Mouse (Mus musculus) G1E (cell line): ENCODE data around the gene Drg1.

ENCODE experiments used
- CTCF ChIP-seq: IDR thresholded peaks from 2 replicates; pipeline ENCODE4 v1.5.1; 2012; ENCODE audit warnings: low read depth, low read length, inconsistent platforms, mixed read lengths
- GATA1 ChIP-seq: IDR thresholded peaks from 2 replicates; pipeline ENCODE4 v1.6.1; 2012; ENCODE audit warnings: borderline replicate concordance, low read length, inconsistent platforms, mixed read lengths
- TAL1 ChIP-seq: conservative IDR thresholded peaks from 2 replicates; pipeline ENCODE4 v1.6.1; 2012; ENCODE audit warnings: low read depth, low read length, inconsistent platforms, mixed read lengths

- no peak for TF ChIP-seq CTCF
- no peak for TF ChIP-seq GATA1
- TF ChIP-seq TAL1 = no peak
These were observed 44.8 kb upstream of the Drg1 start for GRCm38 (mm10) chr11:3310789-3311585.
